Mouse (Mus musculus) heart, postnatal 0 days (tissue): Measurements from ENCODE around the gene Dbndd1.

Source experiments
- CTCF ChIP-seq: IDR thresholded peaks from 2 replicates; pipeline ENCODE4 v1.5.1; 2016; ENCODE audit warnings: antibody characterized with exemption, control low read depth, low read depth
- EP300 ChIP-seq: IDR thresholded peaks from 2 replicates; pipeline ENCODE4 v1.6.1; 2016; ENCODE audit warnings: antibody characterized with exemption, low read depth

- no peak for TF ChIP-seq CTCF
- TF ChIP-seq EP300, result no peak
Observed at GRCm38 (mm10) chr8:123463651-123464050, 51.6 kb downstream of the Dbndd1 start.
